Mouse (Mus musculus): ENCODE results near the gene Dclk2. TPM values are rescaled to one million over a fixed set of nuclear protein-coding genes. Genes with fewer than 3 reads are reported as not detected.

Dclk2 gene
- polyA plus RNA-seq, 1 experiment from 2014 or later: 4.0 TPM

GRCm38 (mm10) chr3:86812689-86813088 lies 108.0 kb downstream of the Dclk2 start:
- H3K27ac ChIP-seq (ENCODE audit: low read length): no peak overlapping the region
- no peaks in the 10 kb centered on the region for H3K4me1 ChIP-seq (ENCODE audit: insufficient read depth, low read length)
- ATAC-seq (ENCODE audit: low FRiP score, low TSS enrichment): peak; percentile 89
- H3K36me3 ChIP-seq (ENCODE audit: insufficient read depth, low read length): no peaks in the 10 kb centered on the region
- no peaks in the 10 kb centered on the region for H3K9me3 ChIP-seq (ENCODE audit: low read length)
- no peak overlapping the region for H3K4me3 ChIP-seq (ENCODE audit: low read length)
- H3K27me3 ChIP-seq (ENCODE audit: insufficient read depth, low read length): no peaks in the 10 kb centered on the region
- H3K9ac ChIP-seq (replicated peaks; ENCODE audit: low read length): no peak overlapping the region
- no peak overlapping the region for H3K4me2 ChIP-seq (replicated peaks; ENCODE audit: low read depth, low read length)
- 14% methylated on average over 3 of the region's 3 CpGs for WGBS

GRCm38 (mm10) chr3:86810908-86811307 lies 109.7 kb downstream of the Dclk2 start:
- H3K9me3 ChIP-seq (ENCODE audit: low read length): no peaks in the 10 kb centered on the region
- WGBS: 86% methylated on average over 5 of the region's 5 CpGs
- no peaks in the 10 kb centered on the region for H3K36me3 ChIP-seq (ENCODE audit: insufficient read depth, low read length)
- H3K27me3 ChIP-seq (ENCODE audit: insufficient read depth, low read length): no peaks in the 10 kb centered on the region
- H3K4me1 ChIP-seq (ENCODE audit: insufficient read depth, low read length): no peaks in the 10 kb centered on the region
- no peak overlapping the region for H3K4me3 ChIP-seq (ENCODE audit: low read length)
- H3K27ac ChIP-seq (ENCODE audit: low read length): no peak overlapping the region
- ATAC-seq (ENCODE audit: low FRiP score, low TSS enrichment): no peak
- no peak overlapping the region for H3K9ac ChIP-seq (replicated peaks; ENCODE audit: low read length)
- no peak overlapping the region for H3K4me2 ChIP-seq (replicated peaks; ENCODE audit: low read depth, low read length)

GRCm38 (mm10) chr3:86809646-86810045 lies 111.0 kb downstream of the Dclk2 start:
- Histone ChIP-seq H3K4me2 (replicated peaks; ENCODE audit: low read depth, low read length) (no peak overlapping the region), H3K27me3 (ENCODE audit: insufficient read depth, low read length) (no peaks in the 10 kb centered on the region), H3K9me3 (ENCODE audit: low read length) (no peaks in the 10 kb centered on the region), H3K4me3 (ENCODE audit: low read length) (no peak overlapping the region), H3K9ac (replicated peaks; ENCODE audit: low read length) (no peak overlapping the region), H3K4me1 (ENCODE audit: insufficient read depth, low read length) (no peaks in the 10 kb centered on the region), H3K36me3 (ENCODE audit: insufficient read depth, low read length) (no peaks in the 10 kb centered on the region), H3K27ac (ENCODE audit: low read length) (no peak overlapping the region)
- WGBS: 46% methylated on average over 2 of the region's 2 CpGs
- no peak for ATAC-seq (ENCODE audit: low FRiP score, low TSS enrichment)

GRCm38 (mm10) chr3:86809199-86809598 lies 111.5 kb downstream of the Dclk2 start:
- H3K4me2 ChIP-seq (replicated peaks; ENCODE audit: low read depth, low read length): no peak overlapping the region
- 78% methylated on average over 9 of the region's 9 CpGs for WGBS

GRCm38 (mm10) chr3:86807750-86808467 lies 112.7 kb downstream of the Dclk2 start:
- Histone ChIP-seq H3K27ac (ENCODE audit: low read length) (no peak overlapping the region), H3K9ac (replicated peaks; ENCODE audit: low read length) (no peak overlapping the region), H3K9me3 (ENCODE audit: low read length) (no peaks in the 10 kb centered on the region), H3K4me1 (ENCODE audit: insufficient read depth, low read length) (no peaks in the 10 kb centered on the region), H3K27me3 (ENCODE audit: insufficient read depth, low read length) (no peaks in the 10 kb centered on the region), H3K4me3 (ENCODE audit: low read length) (no peak overlapping the region), H3K36me3 (ENCODE audit: insufficient read depth, low read length) (no peaks in the 10 kb centered on the region), H3K4me2 (replicated peaks; ENCODE audit: low read depth, low read length) (no peak overlapping the region)
- WGBS: 78% methylated on average over 14 of the region's 14 CpGs
- ATAC-seq (ENCODE audit: low FRiP score, low TSS enrichment): no peak

More at GRCm38 (mm10) chr3:86809199-86809598, 111.5 kb downstream of the Dclk2 start:
- Histone ChIP-seq H3K4me1 (ENCODE audit: insufficient read depth, low read length) (no peaks in the 10 kb centered on the region), H3K4me3 (ENCODE audit: low read length) (no peak overlapping the region), H3K36me3 (ENCODE audit: insufficient read depth, low read length) (no peaks in the 10 kb centered on the region), H3K27ac (ENCODE audit: low read length) (no peak overlapping the region), H3K27me3 (ENCODE audit: insufficient read depth, low read length) (no peaks in the 10 kb centered on the region), H3K9ac (replicated peaks; ENCODE audit: low read length) (no peak overlapping the region), H3K9me3 (ENCODE audit: low read length) (no peaks in the 10 kb centered on the region)
- ATAC-seq (ENCODE audit: low FRiP score, low TSS enrichment): no peak

GRCm38 (mm10) chr3:86806834-86807233 lies 113.8 kb downstream of the Dclk2 start:
- no peak for ATAC-seq (ENCODE audit: low FRiP score, low TSS enrichment)
- no peak overlapping the region for H3K4me3 ChIP-seq (ENCODE audit: low read length)
- no peaks in the 10 kb centered on the region for H3K27me3 ChIP-seq (ENCODE audit: insufficient read depth, low read length)
- H3K27ac ChIP-seq (ENCODE audit: low read length): no peak overlapping the region
- H3K36me3 ChIP-seq (ENCODE audit: insufficient read depth, low read length): no peaks in the 10 kb centered on the region
- H3K4me2 ChIP-seq (replicated peaks; ENCODE audit: low read depth, low read length): no peak overlapping the region
- no peaks in the 10 kb centered on the region for H3K9me3 ChIP-seq (ENCODE audit: low read length)
- no peak overlapping the region for H3K9ac ChIP-seq (replicated peaks; ENCODE audit: low read length)
- 90% methylated on average over 9 of the region's 9 CpGs for WGBS
- H3K4me1 ChIP-seq (ENCODE audit: insufficient read depth, low read length): no peaks in the 10 kb centered on the region

- Histone ChIP-seq H3K27ac (ENCODE audit: low read length) (no peak overlapping the region), H3K4me1 (ENCODE audit: insufficient read depth, low read length) (no peaks in the 10 kb centered on the region), H3K9ac (replicated peaks; ENCODE audit: low read length) (no peak overlapping the region), H3K36me3 (ENCODE audit: insufficient read depth, low read length) (no peaks in the 10 kb centered on the region), H3K4me3 (ENCODE audit: low read length) (no peak overlapping the region), H3K9me3 (ENCODE audit: low read length) (no peaks in the 10 kb centered on the region), H3K27me3 (ENCODE audit: insufficient read depth, low read length) (no peaks in the 10 kb centered on the region; the same call in 1 of the 2 replicates), H3K4me2 (replicated peaks; ENCODE audit: low read depth, low read length) (no peak overlapping the region)
- 86% methylated on average over 9 of the region's 9 CpGs for WGBS
- no peak for ATAC-seq (ENCODE audit: low FRiP score, low TSS enrichment)
Observed at GRCm38 (mm10) chr3:86804265-86804664, 116.4 kb downstream of the Dclk2 start.

- no peaks in the 10 kb centered on the region for H3K4me1 ChIP-seq (ENCODE audit: insufficient read depth, low read length)
- 71% methylated on average over 8 of the region's 8 CpGs for WGBS
- no peaks in the 10 kb centered on the region; the same call in 1 of the 2 replicates for H3K27me3 ChIP-seq (ENCODE audit: insufficient read depth, low read length)
- H3K4me3 ChIP-seq (ENCODE audit: low read length): no peak overlapping the region
- no peak overlapping the region for H3K27ac ChIP-seq (ENCODE audit: low read length)
- H3K9ac ChIP-seq (replicated peaks; ENCODE audit: low read length): no peak overlapping the region
- ATAC-seq (ENCODE audit: low FRiP score, low TSS enrichment): no peak
- H3K36me3 ChIP-seq (ENCODE audit: insufficient read depth, low read length): no peaks in the 10 kb centered on the region
- H3K9me3 ChIP-seq (ENCODE audit: low read length): no peaks in the 10 kb centered on the region
- H3K4me2 ChIP-seq (replicated peaks; ENCODE audit: low read depth, low read length): no peak overlapping the region
Observed at GRCm38 (mm10) chr3:86802825-86803224, 117.8 kb downstream of the Dclk2 start.

- H3K4me3 ChIP-seq (ENCODE audit: low read length): no peak overlapping the region
- no peak for ATAC-seq (ENCODE audit: low FRiP score, low TSS enrichment)
Observed at GRCm38 (mm10) chr3:86800841-86801240, 119.8 kb downstream of the Dclk2 start.

GRCm38 (mm10) chr3:86799041-86799440 lies 121.6 kb downstream of the Dclk2 start:
- H3K27me3 ChIP-seq (ENCODE audit: insufficient read depth, low read length): no peaks in the 10 kb centered on the region; the same call in 1 of the 2 replicates
- H3K9me3 ChIP-seq (ENCODE audit: low read length): no peaks in the 10 kb centered on the region
- no peaks in the 10 kb centered on the region for H3K4me1 ChIP-seq (ENCODE audit: insufficient read depth, low read length)
- H3K36me3 ChIP-seq (ENCODE audit: insufficient read depth, low read length): no peaks in the 10 kb centered on the region
- no peak overlapping the region for H3K4me2 ChIP-seq (replicated peaks; ENCODE audit: low read depth, low read length)
- 0 out of 2 replicates have a peak, but pooled peaks have one; percentile 51 for ATAC-seq (ENCODE audit: low FRiP score, low TSS enrichment)
- no peak overlapping the region for H3K27ac ChIP-seq (ENCODE audit: low read length)
- no peak overlapping the region for H3K9ac ChIP-seq (replicated peaks; ENCODE audit: low read length)
- WGBS: 89% methylated on average over 9 of the region's 9 CpGs
- no peak overlapping the region for H3K4me3 ChIP-seq (ENCODE audit: low read length)

More at GRCm38 (mm10) chr3:86800841-86801240, 119.8 kb downstream of the Dclk2 start:
- WGBS: 83% methylated on average over 8 of the region's 8 CpGs
- Histone ChIP-seq H3K27me3 (ENCODE audit: insufficient read depth, low read length) (no peaks in the 10 kb centered on the region; the same call in 1 of the 2 replicates), H3K27ac (ENCODE audit: low read length) (no peak overlapping the region), H3K9ac (replicated peaks; ENCODE audit: low read length) (no peak overlapping the region), H3K36me3 (ENCODE audit: insufficient read depth, low read length) (no peaks in the 10 kb centered on the region), H3K4me2 (replicated peaks; ENCODE audit: low read depth, low read length) (no peak overlapping the region), H3K9me3 (ENCODE audit: low read length) (no peaks in the 10 kb centered on the region), H3K4me1 (ENCODE audit: insufficient read depth, low read length) (no peaks in the 10 kb centered on the region)

Measured in kidney, embryonic 16.5 days (tissue).